Mouse (Mus musculus) limb, embryonic 15.5 days (tissue): Measurements from ENCODE around the gene Tmem30c. TPM values are rescaled to one million over a fixed set of nuclear protein-coding genes. Genes with fewer than 3 reads are reported as not detected.
A peak's percentile ranks its signal among the peaks of the same experiment; 100 is the strongest.

Source experiments
- ATAC-seq: fragments of 200-750 bp; cut with Nextera tagmentation; 2 replicates; pipeline ENCODE4 v1.8.0; 2017; ENCODE audit warnings: low read depth, moderate TSS enrichment; ENCODE audit not compliant: insufficient number of reproducible peaks, low FRiP score, low TSS enrichment
- H3K27ac ChIP-seq: fragments of 300-500 bp; sonication (generic); 2 replicates; pipeline ENCODE4 v1.5.1; 2015; ENCODE audit warnings: moderate library complexity, mild to moderate bottlenecking, inconsistent platforms
- H3K27me3 ChIP-seq: fragments of 300-500 bp; sonication (generic); 2 replicates; pipeline ENCODE4 v1.6.1; 2015; ENCODE audit warnings: inconsistent platforms
- H3K36me3 ChIP-seq: fragments of 300-500 bp; sonication (generic); 2 replicates; pipeline ENCODE4 v1.6.1; 2015; ENCODE audit warnings: inconsistent platforms
- H3K4me1 ChIP-seq: fragments of 300-500 bp; sonication (generic); 2 replicates; pipeline ENCODE4 v1.6.1; 2015; ENCODE audit warnings: inconsistent platforms
- H3K4me2 ChIP-seq: fragments of 300-500 bp; sonication (generic); 2 replicates; pipeline ENCODE4 v1.6.1; 2015; ENCODE audit warnings: mild to moderate bottlenecking, inconsistent platforms
- H3K4me3 ChIP-seq: fragments of 300-500 bp; sonication (generic); 2 replicates; pipeline ENCODE4 v1.5.1; 2015; ENCODE audit warnings: mild to moderate bottlenecking, inconsistent platforms
- H3K9ac ChIP-seq: fragments of 300-500 bp; sonication (generic); 2 replicates; pipeline ENCODE4 v1.6.1; 2015; ENCODE audit warnings: inconsistent platforms
- H3K9me3 ChIP-seq: fragments of 300-500 bp; sonication (generic); 2 replicates; pipeline ENCODE4 v1.6.1; 2016; ENCODE audit warnings: inconsistent platforms
- WGBS: fragments of 180-500 bp; shearing (Covaris S2); methylation state at CpG from one replicate; pipeline ENCODE4 v1.1.7; 2015; 5-methylcytosine and 5-hydroxymethylcytosine counted together
- polyA plus RNA-seq: library from polyadenylated mRNA; unstranded; fragments of >200 nt; fragmentation: Nextera tagmentation; extraction: Ambion mirVana; gene quantifications from 2 replicates; pipeline ENCODE4 v1.2.1, GENCODE M21; 2015

Tmem30c gene
- polyA plus RNA-seq, 1 experiment from 2014 or later = not detected

- Histone ChIP-seq H3K9ac (no peak overlapping the region), H3K4me2 (no peak overlapping the region), H3K27me3 (no peaks in the 10 kb centered on the region), H3K4me1 (peaks cover 2% of the 10 kb centered on the region; the same call in 1 of the 2 replicates), H3K36me3 (no peaks in the 10 kb centered on the region), H3K9me3 (no peaks in the 10 kb centered on the region), H3K4me3 (no peak overlapping the region), H3K27ac (no peak overlapping the region)
- WGBS = 65% methylated on average over 8 of the region's 8 CpGs
- ATAC-seq = no peak
Observed at GRCm38 (mm10) chr16:57281417-57281816, 11.2 kb downstream of the Tmem30c start.

DNA sequence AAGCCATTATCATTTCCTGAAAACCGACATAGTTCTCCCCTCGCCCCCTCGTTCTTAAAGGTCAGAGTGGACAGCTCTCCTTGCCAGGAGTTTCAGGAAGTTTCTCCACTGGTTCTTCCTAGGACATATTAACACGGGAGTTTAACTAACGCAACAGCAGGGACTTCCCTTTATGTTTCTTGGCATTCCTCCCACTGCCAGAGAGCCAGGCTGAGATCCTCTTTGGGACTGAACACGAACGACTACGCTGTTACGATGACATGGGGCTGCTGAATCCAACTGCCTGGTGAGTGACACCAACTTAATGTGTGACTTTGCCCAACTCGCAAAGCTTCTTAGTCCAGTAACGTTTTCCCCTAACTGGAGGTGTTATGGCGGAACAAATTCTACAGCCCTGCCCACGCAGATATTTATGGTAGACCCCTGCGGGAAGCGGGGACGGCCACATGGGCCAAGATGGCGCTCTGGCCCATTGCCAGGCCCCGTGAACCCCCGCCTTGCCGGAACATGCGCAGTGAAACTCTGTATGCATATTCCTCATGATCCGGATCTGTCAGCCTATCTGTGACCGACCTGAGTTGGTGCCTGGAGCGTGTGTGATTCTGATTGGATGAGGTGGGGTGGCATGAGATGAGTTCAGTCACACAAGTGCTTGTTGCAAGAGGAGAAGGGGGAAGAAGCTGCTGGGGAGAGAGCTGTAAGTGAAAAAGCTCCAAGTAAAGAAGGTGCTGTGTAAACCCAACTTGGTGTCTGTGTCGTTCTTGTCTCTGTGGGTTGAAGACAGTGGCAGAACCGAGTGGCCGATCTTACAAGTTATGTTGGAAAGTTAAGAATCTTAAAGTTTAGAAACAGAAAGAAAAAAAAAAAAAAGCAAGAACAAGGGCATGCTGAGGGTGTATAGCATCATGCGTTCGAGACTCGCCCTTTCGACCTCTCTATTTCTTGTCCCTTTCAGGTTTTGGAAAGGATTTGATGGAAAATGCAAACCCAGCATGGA, 12.1 kb downstream of the Tmem30c start:
- no peaks in the 10 kb centered on the region for H3K36me3 ChIP-seq
- no peak overlapping the region for H3K9ac ChIP-seq
- H3K4me2 ChIP-seq = no peak overlapping the region
- ATAC-seq = no peak
- no peak overlapping the region for H3K27ac ChIP-seq
- no peak overlapping the region for H3K4me3 ChIP-seq
- no peaks in the 10 kb centered on the region for H3K27me3 ChIP-seq
- H3K4me1 ChIP-seq = peaks cover 2% of the 10 kb centered on the region; the same call in 1 of the 2 replicates
- no peaks in the 10 kb centered on the region for H3K9me3 ChIP-seq
- 79% methylated on average over 31 of the region's 31 CpGs for WGBS

- Histone ChIP-seq H3K4me3 (no peak overlapping the region), H3K4me1 (peaks cover 2% of the 10 kb centered on the region; the same call in 1 of the 2 replicates), H3K9me3 (no peaks in the 10 kb centered on the region), H3K9ac (no peak overlapping the region), H3K36me3 (no peaks in the 10 kb centered on the region), H3K27me3 (no peaks in the 10 kb centered on the region), H3K27ac (no peak overlapping the region), H3K4me2 (no peak overlapping the region)
- WGBS = 92% methylated on average over 12 of the region's 12 CpGs
- no peak for ATAC-seq
Observed at GRCm38 (mm10) chr16:57278976-57279626, 13.6 kb downstream of the Tmem30c start.

DNA sequence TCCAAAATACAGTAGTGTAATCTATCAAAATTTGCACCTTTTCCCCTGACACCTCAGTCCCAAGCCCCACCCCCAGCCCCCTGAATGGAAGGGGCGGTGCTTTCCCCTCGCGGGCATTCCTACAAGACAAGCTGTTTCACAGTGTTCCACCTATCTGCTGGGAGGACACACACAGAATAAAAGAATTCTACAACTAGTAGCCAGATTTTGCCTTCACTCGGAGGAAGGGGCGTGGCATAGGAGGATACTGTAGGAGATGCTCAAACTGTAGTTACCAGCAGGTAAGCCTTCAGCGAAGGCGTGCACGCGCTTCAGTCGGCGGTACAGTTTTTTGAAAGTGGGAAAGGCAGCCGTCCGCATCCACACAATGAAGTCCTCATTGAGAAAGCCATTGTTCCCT, 22.9 kb downstream of the Tmem30c start:
- H3K4me2 ChIP-seq = no peak overlapping the region
- 96% methylated on average over 13 of the region's 13 CpGs for WGBS

DNA sequence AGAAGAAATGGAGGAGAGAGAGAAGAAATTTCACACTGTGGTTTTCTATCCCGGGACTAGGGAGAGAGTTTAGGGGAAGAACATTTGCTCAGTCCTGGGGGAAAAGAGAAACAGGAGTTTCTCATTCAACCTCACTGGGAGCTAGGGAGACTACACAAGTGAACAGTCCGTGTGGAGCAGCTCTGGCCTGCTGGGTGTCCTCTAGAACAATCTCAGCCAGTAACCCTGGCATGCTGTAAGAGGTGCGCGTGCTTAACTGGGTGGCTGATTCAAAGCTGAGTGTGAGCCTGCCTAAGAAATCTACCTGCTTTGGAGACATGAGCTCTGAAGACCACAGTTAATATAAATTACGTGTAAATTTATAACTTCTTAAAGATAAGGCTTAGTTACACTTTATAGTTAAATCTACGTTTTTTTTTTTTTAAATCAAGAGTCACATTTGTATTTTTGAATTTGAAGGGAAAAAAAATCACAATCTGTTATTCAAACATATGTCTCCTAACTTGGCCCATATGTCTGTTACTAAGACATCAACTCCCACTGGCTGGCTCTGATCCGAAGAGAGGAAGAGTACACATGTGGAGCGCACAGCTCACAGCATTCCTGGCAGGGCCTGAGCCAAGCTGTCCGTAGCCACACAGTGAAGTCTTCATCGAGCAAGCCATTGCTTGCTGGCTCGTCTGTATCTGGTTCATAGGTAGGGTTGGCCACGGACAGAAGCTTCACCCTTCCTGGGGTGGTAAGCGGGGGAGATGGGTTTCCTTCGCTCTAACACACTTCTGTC, 24.4 kb downstream of the Tmem30c start:
- H3K9me3 ChIP-seq = no peaks in the 10 kb centered on the region
- no peak overlapping the region for H3K4me3 ChIP-seq
- H3K4me2 ChIP-seq = no peak overlapping the region
- ATAC-seq = no peak
- no peaks in the 10 kb centered on the region for H3K27me3 ChIP-seq
- 0 out of 2 replicates have a peak overlapping the region, but pooled peaks have one; percentile 57 for H3K27ac ChIP-seq
- 73% methylated on average over 14 of the region's 14 CpGs for WGBS
- 0 out of 2 replicates have a peak, but pooled peaks cover 8% of the 10 kb centered on the region for H3K4me1 ChIP-seq
- no peak overlapping the region for H3K9ac ChIP-seq
- H3K36me3 ChIP-seq = no peaks in the 10 kb centered on the region

More for the DNA sequence above, 22.9 kb downstream of the Tmem30c start:
- Histone ChIP-seq H3K9ac (no peak overlapping the region), H3K9me3 (no peaks in the 10 kb centered on the region), H3K36me3 (no peaks in the 10 kb centered on the region), H3K4me3 (no peak overlapping the region), H3K27me3 (no peaks in the 10 kb centered on the region), H3K27ac (no peak overlapping the region), H3K4me1 (0 out of 2 replicates have a peak, but pooled peaks cover 8% of the 10 kb centered on the region)
- ATAC-seq = no peak

GRCm38 (mm10) chr16:57267068-57267467, 25.6 kb downstream of the Tmem30c start:
- Histone ChIP-seq H3K9me3 (no peaks in the 10 kb centered on the region), H3K27me3 (no peaks in the 10 kb centered on the region), H3K36me3 (no peaks in the 10 kb centered on the region), H3K9ac (no peak overlapping the region), H3K27ac (peak overlapping the region; percentile 51; the same call in 1 of the 2 replicates), H3K4me3 (no peak overlapping the region), H3K4me1 (0 out of 2 replicates have a peak, but pooled peaks cover 8% of the 10 kb centered on the region), H3K4me2 (no peak overlapping the region)
- 0% methylated on average over 1 of the region's 1 CpGs for WGBS
- ATAC-seq = no peak

DNA sequence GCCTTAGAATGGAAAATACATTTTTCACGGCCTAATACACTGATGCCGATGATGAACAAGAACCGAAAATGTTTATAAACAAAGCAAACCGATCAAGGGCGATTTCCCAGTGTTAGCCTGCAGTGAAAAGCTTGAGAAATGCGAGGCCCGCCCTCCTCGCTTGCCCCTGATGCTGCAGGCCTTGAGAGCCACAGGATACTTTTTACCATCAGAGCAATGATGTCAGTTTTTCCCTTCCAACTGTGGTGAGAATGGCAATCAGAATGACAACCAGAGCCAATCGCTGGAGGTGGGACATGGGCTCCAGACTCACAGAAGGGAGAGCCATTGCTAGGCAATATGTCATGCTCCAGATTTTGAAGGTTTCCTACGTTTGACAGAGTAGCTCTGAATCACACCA, 32.5 kb downstream of the Tmem30c start:
- no peaks in the 10 kb centered on the region for H3K4me1 ChIP-seq
- H3K9me3 ChIP-seq = no peaks in the 10 kb centered on the region
- no peak overlapping the region for H3K9ac ChIP-seq
- H3K4me2 ChIP-seq = no peak overlapping the region
- no peaks in the 10 kb centered on the region for H3K36me3 ChIP-seq
- H3K27me3 ChIP-seq = no peaks in the 10 kb centered on the region
- H3K4me3 ChIP-seq = no peak overlapping the region
- ATAC-seq = no peak
- 88% methylated on average over 10 of the region's 10 CpGs for WGBS
- H3K27ac ChIP-seq = no peak overlapping the region

- Histone ChIP-seq H3K27me3 (no peaks in the 10 kb centered on the region), H3K9ac (no peak overlapping the region), H3K4me1 (no peaks in the 10 kb centered on the region), H3K4me2 (no peak overlapping the region), H3K27ac (no peak overlapping the region), H3K4me3 (no peak overlapping the region), H3K36me3 (no peaks in the 10 kb centered on the region), H3K9me3 (no peaks in the 10 kb centered on the region)
- ATAC-seq = no peak
- 91% methylated on average over 13 of the region's 13 CpGs for WGBS
Observed at GRCm38 (mm10) chr16:57259356-57260083, 33.1 kb downstream of the Tmem30c start.

GRCm38 (mm10) chr16:57251589-57252421, 40.9 kb downstream of the Tmem30c start:
- ATAC-seq = no peak; the same call in 1 of the 2 replicates
- Histone ChIP-seq H3K4me2 (no peak overlapping the region), H3K4me1 (no peaks in the 10 kb centered on the region), H3K27ac (peak overlapping the region; percentile 65), H3K36me3 (no peaks in the 10 kb centered on the region), H3K4me3 (no peak overlapping the region), H3K27me3 (no peaks in the 10 kb centered on the region), H3K9ac (no peak overlapping the region), H3K9me3 (no peaks in the 10 kb centered on the region)
- 35% methylated on average over 7 of the region's 7 CpGs for WGBS

DNA sequence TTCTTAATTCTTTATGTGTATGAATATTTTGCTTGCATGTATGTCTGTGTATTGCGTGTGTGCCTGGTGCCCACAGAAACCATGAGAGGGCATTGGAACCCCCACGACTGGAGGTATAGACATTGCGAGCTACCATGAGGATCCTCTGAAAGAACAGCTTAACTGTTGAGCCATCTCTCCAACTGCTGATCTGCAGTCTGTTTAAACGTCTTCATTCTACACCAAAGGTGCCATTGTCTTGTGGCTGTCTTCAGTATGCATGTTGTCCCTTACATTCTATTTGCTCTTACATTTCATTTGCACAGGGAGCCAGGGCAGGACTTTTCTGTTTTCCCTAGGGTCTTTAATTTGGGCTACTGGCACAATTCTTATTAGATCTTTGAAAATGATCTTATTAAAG, 41.7 kb downstream of the Tmem30c start:
- Histone ChIP-seq H3K4me2 (no peak overlapping the region), H3K27me3 (no peaks in the 10 kb centered on the region), H3K36me3 (no peaks in the 10 kb centered on the region), H3K9ac (no peak overlapping the region), H3K27ac (no peak overlapping the region), H3K9me3 (no peaks in the 10 kb centered on the region), H3K4me3 (no peak overlapping the region), H3K4me1 (no peaks in the 10 kb centered on the region)
- WGBS = 87% methylated on average over 4 of the region's 4 CpGs
- no peak for ATAC-seq
